Mouse (Mus musculus) neural tube, embryonic 12.5 days (tissue): ENCODE measurements at regions not wholly inside any gene's neighbourhood (a gene's known extent, or its start where the extent isn't known, plus 50 kb on each side); places are given as distances from the start of the nearest gene placed in this dataset.
"Not testable (repeated sequence)": the region's sequence is repeated elsewhere in the genome, so short reads cannot be mapped to it uniquely, and the experiment has no call there.

ENCODE experiments used
- ATAC-seq: fragments of 200-750 bp; cut with Nextera tagmentation; 2 replicates; pipeline ENCODE4 v1.8.0; 2017; ENCODE audit warnings: low read depth, mild to moderate bottlenecking, moderate TSS enrichment, moderate library complexity; ENCODE audit not compliant: low FRiP score
- H3K27ac ChIP-seq: fragments of 300-500 bp; sonication (generic); 2 replicates; pipeline ENCODE4 v1.5.1; 2016
- H3K27me3 ChIP-seq: fragments of 300-500 bp; sonication (generic); replicated peaks from 2 replicates; pipeline ENCODE4 v1.6.1; 2016; ENCODE audit warnings: mild to moderate bottlenecking
- H3K36me3 ChIP-seq: fragments of 300-500 bp; sonication (generic); 2 replicates; pipeline ENCODE4 v1.6.1; 2016; ENCODE audit warnings: mild to moderate bottlenecking
- H3K4me1 ChIP-seq: fragments of 300-500 bp; sonication (generic); 2 replicates; pipeline ENCODE4 v1.6.1; 2016
- H3K4me2 ChIP-seq: fragments of 300-500 bp; sonication (generic); replicated peaks from 2 replicates; pipeline ENCODE4 v1.6.1; 2016; ENCODE audit warnings: mild to moderate bottlenecking
- H3K4me3 ChIP-seq: fragments of 300-500 bp; sonication (generic); 2 replicates; pipeline ENCODE4 v1.5.1; 2016
- H3K9ac ChIP-seq: fragments of 300-500 bp; sonication (generic); 2 replicates; pipeline ENCODE4 v1.6.1; 2016; ENCODE audit warnings: mild to moderate bottlenecking
- H3K9me3 ChIP-seq: fragments of 300-500 bp; sonication (generic); 2 replicates; pipeline ENCODE4 v1.6.1; 2016; ENCODE audit warnings: mild to moderate bottlenecking
- WGBS: fragments of 180-500 bp; shearing (Covaris S2); methylation state at CpG from one replicate; pipeline ENCODE4 v1.1.7; 2016; 5-methylcytosine and 5-hydroxymethylcytosine counted together

GRCm38 (mm10) chr12:22030717-22031116 lies 613.3 kb upstream of the Ywhaq start:
- not testable (repeated sequence) for H3K9me3 ChIP-seq, ATAC-seq

GRCm38 (mm10) chr12:22030263-22030662 lies 612.8 kb upstream of the Ywhaq start:
- H3K36me3 ChIP-seq, H3K27me3 ChIP-seq, H3K9ac ChIP-seq, H3K9me3 ChIP-seq, ATAC-seq, H3K27ac ChIP-seq, H3K4me1 ChIP-seq: not testable (repeated sequence)
- H3K4me3 ChIP-seq, result peak overlapping the region; percentile 26
- 10% methylated on average over 45 of the region's 45 CpGs for WGBS
- peak overlapping the region; percentile 31 for H3K4me2 ChIP-seq

More at GRCm38 (mm10) chr12:22030717-22031116, 613.3 kb upstream of the Ywhaq start:
- H3K27ac ChIP-seq, H3K9ac ChIP-seq, H3K27me3 ChIP-seq, H3K4me1 ChIP-seq, H3K36me3 ChIP-seq: not testable (repeated sequence)
- H3K4me2 ChIP-seq, result peak overlapping the region; percentile 31
- WGBS, result 6% methylated on average over 45 of the region's 45 CpGs
- H3K4me3 ChIP-seq, result peak overlapping the region; percentile 26; the same call in 1 of the 2 replicates
